9 mouse cellular contexts compared by ENCODE assay signal in the genomic region with DNA sequence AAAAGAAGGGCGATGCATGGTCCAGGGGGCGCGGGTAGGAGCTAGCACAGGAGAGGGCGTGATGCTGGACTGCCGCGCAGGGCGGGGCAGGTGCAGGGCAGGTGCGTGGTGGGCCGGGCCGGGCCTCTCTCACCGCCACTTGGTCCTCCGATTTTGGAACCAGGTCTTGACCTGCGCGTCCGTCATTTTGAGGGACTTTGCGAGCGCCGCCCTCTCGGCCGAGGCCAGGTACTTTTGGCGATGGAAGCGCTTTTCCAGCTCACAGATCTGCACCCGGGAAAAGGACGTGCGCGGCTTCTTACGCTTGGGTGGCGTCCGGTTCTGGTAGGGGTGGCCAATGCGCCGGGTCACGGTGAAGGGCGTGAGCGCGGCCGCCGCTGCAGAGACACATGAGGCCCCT. TPM values are rescaled to one million over a fixed set of nuclear protein-coding genes. Genes with fewer than 3 reads are reported as not detected.
DNase-seq lines count a peak whose midpoint lies in the region; ATAC-seq and TF ChIP-seq lines count a peak whose summit lies in the region.
"Had no signal": no experiment of that assay in that cellular context is flagged by ENCODE, and none has a peak within 500 bp of the region (broad histone marks: within the 10 kb centered on the region; RNA-seq: fewer than 3 reads in every experiment).

No protein-coding gene starts in this region.

- no peak overlapping the region for H3K9ac ChIP-seq in kidney, embryonic 15.5 days
- H3K9ac ChIP-seq in embryonic facial prominence, embryonic 11.5 days (replicated peaks; ENCODE audit: low read length): no peak overlapping the region
- no peak overlapping the region for H3K9ac ChIP-seq in limb, embryonic 15.5 days
- H3K9ac ChIP-seq in liver, postnatal 0 days (replicated peaks): no peak overlapping the region

- TF ChIP-seq POLR2A in brain, embryonic 14.5 days (IDR thresholded peaks at IDR 0.05; ENCODE audit: borderline replicate concordance, extremely low read depth, insufficient read depth, insufficient read length, poor library complexity, severe bottlenecking): no peak

- 1% methylated on average over 37 of the region's 37 CpGs for WGBS in kidney, embryonic 15.5 days
- WGBS in embryonic facial prominence, embryonic 11.5 days: 1% methylated on average over 28 of the region's 37 CpGs
- 2% methylated on average over 36 of the region's 37 CpGs for WGBS in limb, embryonic 15.5 days
- 3% methylated on average over 37 of the region's 37 CpGs for whole genome bisulfite sequencing in liver, postnatal 0 days (ENCODE audit: insufficient replicate concordance)

- no peak for TF ChIP-seq EP300 in liver, postnatal 0 days (IDR thresholded peaks at IDR 0.05; ENCODE audit: low read depth)

- DNase-seq in kidney, adult 11 months: no peak
- no peak for DNase-seq in brain, embryonic 14.5 days (ENCODE audit: low read depth)
- no peak for DNase-seq in embryonic facial prominence, embryonic 11.5 days (ENCODE audit: low spot score)
- DNase-seq in gastrocnemius, postnatal 36 days: no peak
- no peak for DNase-seq in left cerebral cortex, adult 11 months (ENCODE audit: low spot score)
- DNase-seq in liver, postnatal 0 days: no peak

- H3K4me2 ChIP-seq in kidney, embryonic 15.5 days: peak overlapping the region; percentile 61
- H3K4me2 ChIP-seq in embryonic facial prominence, embryonic 11.5 days (ENCODE audit: low read depth, low read length): no peak overlapping the region
- peak overlapping the region; percentile 48 for H3K4me2 ChIP-seq in limb, embryonic 15.5 days
- H3K4me2 ChIP-seq in liver, postnatal 0 days (ENCODE audit: low read depth, low read length): no peak overlapping the region

- no peak for ATAC-seq in kidney, embryonic 15.5 days (replicated peaks; ENCODE audit: low FRiP score)
- ATAC-seq in embryonic facial prominence, embryonic 11.5 days (replicated peaks; ENCODE audit: insufficient number of reproducible peaks, low FRiP score, low TSS enrichment, low read depth): no peak
- ATAC-seq in limb, embryonic 15.5 days (ENCODE audit: insufficient number of reproducible peaks, low FRiP score, low TSS enrichment, low read depth): no peak
- ATAC-seq in liver, postnatal 0 days: no peak

- no peaks in the 10 kb centered on the region for H3K36me3 ChIP-seq in kidney, embryonic 15.5 days
- no peaks in the 10 kb centered on the region for H3K36me3 ChIP-seq in embryonic facial prominence, embryonic 11.5 days (replicated peaks; ENCODE audit: control insufficient read depth, insufficient read depth, low read depth, low read length)
- H3K36me3 ChIP-seq in limb, embryonic 15.5 days: no peaks in the 10 kb centered on the region
- H3K36me3 ChIP-seq in liver, postnatal 0 days (replicated peaks; ENCODE audit: insufficient read depth, low read length): no peaks in the 10 kb centered on the region

- H3K27me3 ChIP-seq in kidney, embryonic 15.5 days: peaks cover 100% of the 10 kb centered on the region
- H3K27me3 ChIP-seq in embryonic facial prominence, embryonic 11.5 days (ENCODE audit: control insufficient read depth, insufficient read depth, low read length): peaks cover 84% of the 10 kb centered on the region
- peaks cover 98% of the 10 kb centered on the region for H3K27me3 ChIP-seq in limb, embryonic 15.5 days
- H3K27me3 ChIP-seq in liver, postnatal 0 days (ENCODE audit: insufficient read depth, low read length): peaks cover 99% of the 10 kb centered on the region

- no peak overlapping the region for H3K27ac ChIP-seq in kidney, embryonic 15.5 days
- no peak overlapping the region for H3K27ac ChIP-seq in embryonic facial prominence, embryonic 11.5 days (replicated peaks; ENCODE audit: low read depth, low read length)
- no peak overlapping the region for H3K27ac ChIP-seq in limb, embryonic 15.5 days
- H3K27ac ChIP-seq in liver, postnatal 0 days (ENCODE audit: low read depth): no peak overlapping the region

- intact Hi-C loops in gastrocnemius, postnatal 36 days (cut with DNase I): no loop called here

- peaks cover 9% of the 10 kb centered on the region; the same call in 1 of the 2 replicates for H3K9me3 ChIP-seq in kidney, embryonic 15.5 days (replicated peaks)
- no peaks in the 10 kb centered on the region for H3K9me3 ChIP-seq in embryonic facial prominence, embryonic 11.5 days (replicated peaks; ENCODE audit: control insufficient read depth, low read length)
- no peaks in the 10 kb centered on the region for H3K9me3 ChIP-seq in limb, embryonic 15.5 days
- no peaks in the 10 kb centered on the region for H3K9me3 ChIP-seq in liver, postnatal 0 days (ENCODE audit: low read length)

- H3K4me3 ChIP-seq in kidney, embryonic 15.5 days (replicated peaks): peak overlapping the region; percentile 38
- peak overlapping the region; percentile 25 for H3K4me3 ChIP-seq in embryonic facial prominence, embryonic 11.5 days (ENCODE audit: low read depth, low read length)
- peak overlapping the region; percentile 35 for H3K4me3 ChIP-seq in limb, embryonic 15.5 days
- no peak overlapping the region for H3K4me3 ChIP-seq in liver, postnatal 0 days (ENCODE audit: low read depth, low read length)

- H3K4me1 ChIP-seq in kidney, embryonic 15.5 days: peaks cover 49% of the 10 kb centered on the region
- H3K4me1 ChIP-seq in embryonic facial prominence, embryonic 11.5 days (ENCODE audit: control insufficient read depth, insufficient read depth, low read length): peaks cover 9% of the 10 kb centered on the region
- H3K4me1 ChIP-seq in limb, embryonic 15.5 days: peaks cover 45% of the 10 kb centered on the region
- H3K4me1 ChIP-seq in liver, postnatal 0 days (ENCODE audit: insufficient read depth): peaks cover 10% of the 10 kb centered on the region

- TF ChIP-seq CTCF in brain, embryonic 14.5 days (IDR thresholded peaks at IDR 0.05; ENCODE audit: borderline replicate concordance, extremely low read depth, insufficient read depth, insufficient read length): peak; percentile 31; the same call in 1 of the 2 replicates
- no peak for TF ChIP-seq CTCF in liver, postnatal 0 days (IDR thresholded peaks at IDR 0.05; ENCODE audit: low read depth)

RNA-seq across cellular contexts. Expression of gene Tlx3, which starts 1.1 kb away (rescaled TPM):
- polyA plus RNA-seq in kidney, embryonic 15.5 days (2015; fragmentation: Nextera tagmentation; extraction: Ambion mirVana): 0.30 TPM in 1 of 2 replicates, not detected in the other
- 3.3 and 12.1 TPM in 2 replicates for polyA plus RNA-seq in brain, embryonic 14.5 days (2012; rRNA removed)
- 6.0 and 7.4 TPM in 2 replicates for polyA plus RNA-seq in embryonic facial prominence, embryonic 11.5 days (2014; fragmentation: Nextera tagmentation; extraction: Ambion mirVana)
- not detected in 2 replicates for polyA plus RNA-seq in limb, embryonic 15.5 days (2015; fragmentation: Nextera tagmentation; extraction: Ambion mirVana)
- total RNA-seq in gastrocnemius, postnatal 36 days (2021): not detected
- polyA plus RNA-seq in liver, postnatal 0 days (2015; fragmentation: Nextera tagmentation; extraction: Ambion mirVana): not detected in 2 replicates
- total RNA-seq: left cerebral cortex, adult 18-20 months had no signal

RNA-seq across cellular contexts. Expression of gene Npm1, which starts 39.3 kb away (rescaled TPM):
- polyA plus RNA-seq in kidney, embryonic 15.5 days (2015; fragmentation: Nextera tagmentation; extraction: Ambion mirVana): 1,128 and 1,268 TPM in 2 replicates
- 459 and 569 TPM in 2 replicates for polyA plus RNA-seq in brain, embryonic 14.5 days (2012; rRNA removed)
- polyA plus RNA-seq in embryonic facial prominence, embryonic 11.5 days (2014; fragmentation: Nextera tagmentation; extraction: Ambion mirVana): 1,326 and 1,437 TPM in 2 replicates
- 706 and 898 TPM in 2 replicates for polyA plus RNA-seq in limb, embryonic 15.5 days (2015; fragmentation: Nextera tagmentation; extraction: Ambion mirVana)
- total RNA-seq in gastrocnemius, postnatal 36 days (2021): 100 to 1,000 TPM in 1 of 2 experiments, 10 to 100 TPM in 1; 86.6 to 116 TPM
- polyA plus RNA-seq in liver, postnatal 0 days (2015; fragmentation: Nextera tagmentation; extraction: Ambion mirVana): 321 TPM in 2 replicates

RNA-seq across cellular contexts. Expression of gene Fgf18, which starts 55.1 kb away (rescaled TPM):
- 2.5 and 4.3 TPM in 2 replicates for polyA plus RNA-seq in kidney, embryonic 15.5 days (2015; fragmentation: Nextera tagmentation; extraction: Ambion mirVana)
- 2.6 and 3.8 TPM in 2 replicates for polyA plus RNA-seq in brain, embryonic 14.5 days (2012; rRNA removed)
- 4.0 and 5.1 TPM in 2 replicates for polyA plus RNA-seq in embryonic facial prominence, embryonic 11.5 days (2014; fragmentation: Nextera tagmentation; extraction: Ambion mirVana)
- 14.5 and 18.4 TPM in 2 replicates for polyA plus RNA-seq in limb, embryonic 15.5 days (2015; fragmentation: Nextera tagmentation; extraction: Ambion mirVana)
- total RNA-seq in gastrocnemius, postnatal 36 days (2021): 1 to 10 TPM in 1 of 2 experiments, under 1 TPM in 1; 0.86 to 2.4 TPM
- polyA plus RNA-seq in liver, postnatal 0 days (2015; fragmentation: Nextera tagmentation; extraction: Ambion mirVana): 0.11 and 0.13 TPM in 2 replicates

Comparison
In these comparisons a context has a peak if more than half of its experiments do, and no peak if none do; other contexts are left out.
1. H3K4me2 ChIP-seq: peak in kidney, embryonic 15.5 days (single experiment) and limb, embryonic 15.5 days (single experiment); none in embryonic facial prominence, embryonic 11.5 days (single experiment) and liver, postnatal 0 days (single experiment).